9 mouse cellular contexts compared by ENCODE assay signal in the genomic region with DNA sequence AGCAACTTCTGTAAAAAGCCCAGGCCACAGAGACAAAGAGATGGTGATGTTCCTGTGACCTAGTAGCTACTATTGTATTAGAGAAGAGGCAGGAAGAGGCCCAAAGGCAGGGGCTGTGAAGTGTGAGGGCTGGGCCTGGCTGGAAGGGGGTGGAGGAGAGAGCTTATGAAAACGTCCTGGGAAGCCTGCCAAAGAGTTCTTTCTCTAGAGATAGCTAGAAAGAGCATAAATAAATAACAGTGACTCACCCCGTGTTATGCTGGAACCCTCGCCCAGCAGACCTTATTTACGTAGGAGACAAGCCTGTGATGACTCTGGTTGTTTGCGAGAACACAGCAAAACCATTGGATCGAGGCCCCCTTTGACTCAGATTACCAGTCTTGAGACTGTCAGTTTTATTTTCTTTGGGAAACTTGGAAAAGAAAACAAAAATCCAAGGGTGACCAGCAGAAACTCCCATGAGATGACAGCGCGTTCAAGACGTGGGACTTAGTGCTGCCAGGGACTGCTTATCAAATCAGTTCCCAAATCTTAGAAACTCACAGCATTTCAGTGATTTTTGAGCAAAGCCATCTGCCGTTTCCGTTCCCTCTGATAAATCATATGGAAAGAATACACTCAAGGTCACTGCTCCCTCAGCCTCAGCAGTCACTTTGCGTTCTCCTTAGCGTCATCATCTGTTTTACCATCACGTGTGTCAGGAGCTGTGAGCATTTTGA. TPM values are rescaled to one million over a fixed set of nuclear protein-coding genes. Genes with fewer than 3 reads are reported as not detected.
A peak's percentile ranks its signal among the peaks of the same experiment; 100 is the strongest.
DNase-seq lines count a peak whose midpoint lies in the region; ATAC-seq and TF ChIP-seq lines count a peak whose summit lies in the region.
"Had no signal": no experiment of that assay in that cellular context is flagged by ENCODE, and none has a peak within 500 bp of the region (broad histone marks: within the 10 kb centered on the region; RNA-seq: fewer than 3 reads in every experiment).

No protein-coding gene starts in this region.

- WGBS in kidney, embryonic 15.5 days: 20% methylated on average over 14 of the region's 14 CpGs
- 53% methylated on average over 14 of the region's 14 CpGs for WGBS in liver, embryonic 14.5 days (ENCODE audit: insufficient replicate concordance)

- H3K9me3 ChIP-seq in kidney, embryonic 15.5 days (replicated peaks): no peaks in the 10 kb centered on the region
- no peaks in the 10 kb centered on the region for H3K9me3 ChIP-seq in liver, embryonic 14.5 days (ENCODE audit: control insufficient read depth, low read length)
- H3K9me3 ChIP-seq: neural tube, embryonic 12.5 days had no signal

- no peak overlapping the region for H3K4me3 ChIP-seq in brown adipose tissue, adult 24 weeks (ENCODE audit: insufficient read depth, low read depth, low read length)
- H3K4me3 ChIP-seq in kidney, embryonic 15.5 days (replicated peaks): no peak overlapping the region
- H3K4me3 ChIP-seq in liver, embryonic 14.5 days (ENCODE audit: insufficient read depth in 1 of 2, low read depth in 2 of 2, low read length in 2 of 2): no peak overlapping the region
- H3K4me3 ChIP-seq: neural tube, embryonic 12.5 days had no signal

- peaks cover 5% of the 10 kb centered on the region; the same call in 1 of the 2 replicates for H3K4me1 ChIP-seq in brown adipose tissue, adult 24 weeks (ENCODE audit: control insufficient read depth, insufficient read depth, insufficient read length, low read length)
- H3K4me1 ChIP-seq in kidney, embryonic 15.5 days: peaks cover 15% of the 10 kb centered on the region
- peaks cover 0 to 2% of the 10 kb centered on the region in 2 experiments; a peak in 1 of 4 replicates for H3K4me1 ChIP-seq in liver, embryonic 14.5 days (replicated peaks; ENCODE audit: control insufficient read depth in 2 of 2, insufficient read depth in 2 of 2, low read length in 1 of 2)
- H3K4me1 ChIP-seq: neural tube, embryonic 12.5 days had no signal

- peak; percentile 47 to 49 for DNase-seq in cerebellum, postnatal 10 days
- no peak for DNase-seq in cerebellum, adult 11-12 months
- DNase-seq in heart, adult 18-20 months: peak; percentile 89 to 94
- peak in 1 of 3 experiments; percentile 6 for DNase-seq in liver, embryonic 14.5 days (ENCODE audit: low read depth in 3 of 3, low spot score in 3 of 3)
- DNase-seq in right cerebral cortex, adult 2 months (ENCODE audit: low spot score in 2 of 2): peak; percentile 41 to 52
- no peak for DNase-seq in T-cell, adult 2 months (ENCODE audit: low spot score)

- H3K27ac ChIP-seq in brown adipose tissue, adult 24 weeks (replicated peaks; ENCODE audit: low read depth, low read length): peak overlapping the region; percentile 60; the same call in 1 of the 2 replicates
- peak overlapping the region; percentile 73 for H3K27ac ChIP-seq in kidney, embryonic 15.5 days
- no peak overlapping the region for H3K27ac ChIP-seq in liver, embryonic 14.5 days
- H3K27ac ChIP-seq: neural tube, embryonic 12.5 days had no signal

- no peaks in the 10 kb centered on the region for H3K36me3 ChIP-seq in kidney, embryonic 15.5 days
- H3K36me3 ChIP-seq in liver, embryonic 14.5 days (replicated peaks; ENCODE audit: control insufficient read depth, insufficient read depth, low read depth): no peaks in the 10 kb centered on the region
- H3K36me3 ChIP-seq: neural tube, embryonic 12.5 days had no signal

- TF ChIP-seq CTCF in liver, embryonic 14.5 days (IDR thresholded peaks at IDR 0.05; ENCODE audit: low read depth): no peak

- H3K4me2 ChIP-seq in kidney, embryonic 15.5 days: no peak overlapping the region
- H3K4me2 ChIP-seq in liver, embryonic 14.5 days (ENCODE audit: low read depth): no peak overlapping the region
- H3K4me2 ChIP-seq: neural tube, embryonic 12.5 days had no signal

- TF ChIP-seq EP300 in liver, embryonic 14.5 days (IDR thresholded peaks at IDR 0.05; ENCODE audit: low read depth): no peak

- ATAC-seq in kidney, embryonic 15.5 days (replicated peaks; ENCODE audit: low FRiP score): peak; percentile 94
- peak; percentile 15; the same call in 1 of the 2 replicates for ATAC-seq in liver, embryonic 14.5 days (ENCODE audit: insufficient read depth)

- no peak overlapping the region for H3K9ac ChIP-seq in kidney, embryonic 15.5 days
- H3K9ac ChIP-seq in liver, embryonic 14.5 days (replicated peaks): no peak overlapping the region
- H3K9ac ChIP-seq: neural tube, embryonic 12.5 days had no signal

- H3K27me3 ChIP-seq in kidney, embryonic 15.5 days: no peaks in the 10 kb centered on the region
- H3K27me3 ChIP-seq in liver, embryonic 14.5 days (ENCODE audit: control insufficient read depth, insufficient read depth, low read length): no peaks in the 10 kb centered on the region
- H3K27me3 ChIP-seq: neural tube, embryonic 12.5 days had no signal

RNA-seq across cellular contexts. Expression of a gene that starts 46.7 kb away (rescaled TPM):
- 8.4 and 9.3 TPM in 2 replicates for polyA plus RNA-seq in brown adipose tissue, adult 24 weeks (2012; ENCODE audit: insufficient read depth, insufficient read length, missing spikeins)
- 10 to 100 TPM; 25.9 to 37.0 TPM for total RNA-seq in heart, adult 18-20 months (2021)
- 88.9 and 95.8 TPM in 2 replicates for polyA plus RNA-seq in kidney, embryonic 15.5 days (2015; fragmentation: Nextera tagmentation; extraction: Ambion mirVana)
- 2.9 and 3.9 TPM in 2 replicates for polyA plus RNA-seq in liver, embryonic 14.5 days (2012; rRNA removed)
- 4.2 and 4.6 TPM in 2 replicates for polyA plus RNA-seq in liver, embryonic 14.5 days (2014; fragmentation: Nextera tagmentation; extraction: Ambion mirVana)

Comparison
In these comparisons a context has a peak if more than half of its experiments do, and no peak if none do; other contexts are left out.
1. DNase-seq: peak in cerebellum, postnatal 10 days (2 of 2), heart, adult 18-20 months (2 of 2) and right cerebral cortex, adult 2 months (2 of 2); none in cerebellum, adult 11-12 months (single experiment) and T-cell, adult 2 months (single experiment).